Mouse (Mus musculus): ENCODE measurements at regions not wholly inside any gene's neighbourhood (a gene's known extent, or its start where the extent isn't known, plus 50 kb on each side); places are given as distances from the start of the nearest gene placed in this dataset.
"Not testable (repeated sequence)": the region's sequence is repeated elsewhere in the genome, so short reads cannot be mapped to it uniquely, and the experiment has no call there.

GRCm38 (mm10) chr2:160583034-160583433 is 62.7 kb upstream of the Top1 start:
- not testable (repeated sequence) for TF ChIP-seq CTCF (IDR thresholded peaks at IDR 0.05; ENCODE audit: low read depth, low read length); GATA1 (IDR thresholded peaks at IDR 0.05; ENCODE audit: borderline replicate concordance, low read length)
